Mouse (Mus musculus) gastrocnemius, postnatal 14 days (tissue): Measurements from ENCODE around the gene Fbxo47. TPM values are rescaled to one million over a fixed set of nuclear protein-coding genes. Genes with fewer than 3 reads are reported as not detected.
"Not testable (repeated sequence)": the region's sequence is repeated elsewhere in the genome, so short reads cannot be mapped to it uniquely, and the experiment has no call there.

Source experiments
- DNase-seq: peaks from one replicate; pipeline ENCODE4 v3.0.0; 2021; ENCODE audit warnings: mixed read lengths
- intact Hi-C: fragments of 180-260 bp; cut with DNase I; formaldehyde crosslinking; loops from one replicate; pipeline ENCODE4 v1.15.1; 2025; ENCODE audit warnings: low total_unique reads
- total RNA-seq, 2 experiments: library from RNA; stranded (reverse); gene quantifications; 2 replicates each; pipeline ENCODE4 v1.2.3; 2021

Gene Fbxo47
- total RNA-seq, 2 experiments from 2014 or later = 0.11 to 0.12 TPM

DNA sequence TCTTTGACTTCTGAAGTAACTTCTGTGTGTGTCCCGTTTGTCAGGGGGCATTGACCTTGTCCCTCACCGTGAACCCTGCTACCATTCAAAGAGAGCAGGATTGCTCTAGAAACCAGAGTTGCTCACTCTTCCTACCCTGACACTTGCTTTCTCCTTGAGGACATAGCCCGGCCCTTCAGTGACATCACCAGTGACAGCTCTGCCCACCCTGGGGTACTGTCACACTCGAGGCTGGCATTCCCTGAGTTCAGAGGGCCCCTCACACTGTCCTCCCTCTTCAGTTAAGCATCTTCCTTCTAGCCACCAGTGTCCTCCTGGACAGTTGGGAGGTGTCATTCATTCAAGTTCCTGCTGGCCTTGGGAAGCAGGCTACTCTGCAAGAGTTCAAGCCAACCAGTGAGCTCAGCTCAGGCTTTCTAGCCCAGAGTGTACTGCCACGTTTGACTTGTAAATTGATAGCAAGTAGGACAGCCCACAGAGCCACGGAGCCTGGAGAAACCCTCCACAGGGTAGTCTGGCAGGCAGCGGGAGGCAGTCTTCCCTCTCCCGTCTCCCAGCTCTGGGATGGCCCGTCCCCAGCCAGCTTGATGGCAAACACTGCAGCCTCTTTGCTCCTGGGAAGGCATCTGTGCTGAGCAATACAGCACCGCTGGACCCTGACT lies 45.0 kb downstream of the Fbxo47 start:
- no peak for DNase-seq
- intact Hi-C loops = no loop called here

DNA sequence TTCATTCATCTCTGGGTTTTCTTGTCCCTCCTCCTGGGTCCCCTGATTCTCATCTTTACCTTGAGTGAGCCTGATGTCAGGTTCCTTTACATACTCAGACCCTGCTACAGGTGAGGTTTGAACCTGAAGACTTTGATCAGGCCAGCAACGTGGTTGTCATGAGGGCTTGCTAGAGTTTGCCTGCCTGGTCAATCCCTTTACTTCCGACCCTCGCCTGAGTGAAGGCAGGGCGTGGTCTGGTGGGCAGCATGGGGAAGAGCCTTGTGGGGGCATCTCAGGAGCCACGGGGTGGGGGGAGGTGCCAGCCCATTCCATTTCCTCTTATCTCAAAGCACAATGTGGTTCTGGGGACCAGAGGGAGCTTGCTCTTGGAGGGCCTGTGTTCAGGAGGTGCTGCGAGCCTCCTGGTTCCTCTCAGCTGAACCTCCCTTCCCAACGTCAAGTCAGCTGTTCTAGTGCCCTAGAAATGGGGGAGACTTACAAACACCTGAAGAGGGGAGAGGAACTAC lies 46.3 kb downstream of the Fbxo47 start:
- intact Hi-C loops = no loop called here

DNA sequence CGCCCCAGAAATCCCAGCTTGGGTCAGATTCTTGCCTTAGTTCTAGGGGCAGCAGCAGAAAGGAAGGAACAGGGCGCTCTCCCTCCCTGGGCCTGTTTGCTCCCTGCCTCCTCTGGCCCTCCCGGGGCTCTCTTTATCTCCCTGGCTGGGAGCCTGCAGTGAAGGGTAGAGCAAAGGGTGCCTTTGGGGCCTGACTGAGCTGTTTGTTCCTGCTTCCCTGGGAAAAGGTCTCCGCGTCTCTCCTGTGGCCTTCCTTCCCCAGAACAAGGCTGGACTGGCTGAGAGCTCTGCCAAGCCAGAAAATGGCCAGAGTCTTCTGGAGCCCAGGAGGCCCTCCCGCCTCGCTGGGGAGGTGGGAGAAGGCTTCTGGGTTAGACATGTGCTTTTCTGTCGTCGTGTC lies 46.9 kb downstream of the Fbxo47 start:
- DNase-seq, intact Hi-C loops: not testable (repeated sequence)

More for the DNA sequence above, 46.3 kb downstream of the Fbxo47 start:
- no peak for DNase-seq

DNA sequence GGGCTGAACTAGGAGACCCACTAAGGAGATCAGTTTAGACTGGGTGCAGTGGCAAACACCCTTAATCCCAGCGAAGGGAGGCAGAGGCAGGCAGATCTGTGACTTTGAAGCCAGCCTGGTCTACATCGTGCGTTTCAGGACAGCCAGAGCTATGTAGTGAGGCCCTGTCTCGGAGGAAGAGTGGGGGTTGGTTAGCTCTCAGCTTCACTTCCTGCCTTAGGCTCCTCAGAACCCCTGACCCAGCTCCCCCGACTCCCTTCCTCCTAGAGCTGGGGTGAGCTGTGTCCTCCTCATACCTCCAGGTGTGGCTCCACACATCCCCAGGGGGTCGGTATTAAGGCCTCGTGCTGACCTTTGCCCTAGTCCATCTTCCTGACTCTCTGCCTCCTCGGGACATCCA lies 47.4 kb downstream of the Fbxo47 start:
- intact Hi-C loops = no loop called here
- DNase-seq = no peak

DNA sequence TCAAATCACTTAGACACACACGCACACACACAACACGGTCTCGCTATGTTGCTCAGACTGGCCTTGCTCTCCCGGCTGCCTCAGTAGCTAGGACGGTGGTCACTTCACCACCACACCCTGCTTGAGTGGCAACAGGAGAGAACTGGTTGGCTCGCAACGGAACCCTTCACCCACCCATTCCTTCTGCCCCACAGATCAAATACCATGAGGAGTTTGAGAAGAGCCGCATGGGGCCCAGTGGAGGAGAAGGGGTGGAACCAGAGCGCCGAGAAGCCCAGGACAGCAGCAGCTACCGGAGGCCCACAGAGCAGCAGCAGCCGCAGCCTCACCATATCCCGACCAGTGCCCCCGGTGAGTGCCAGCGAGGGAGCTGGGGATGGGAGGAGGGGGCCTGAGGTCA lies 50.6 kb downstream of the Fbxo47 start:
- no peak for DNase-seq

DNA sequence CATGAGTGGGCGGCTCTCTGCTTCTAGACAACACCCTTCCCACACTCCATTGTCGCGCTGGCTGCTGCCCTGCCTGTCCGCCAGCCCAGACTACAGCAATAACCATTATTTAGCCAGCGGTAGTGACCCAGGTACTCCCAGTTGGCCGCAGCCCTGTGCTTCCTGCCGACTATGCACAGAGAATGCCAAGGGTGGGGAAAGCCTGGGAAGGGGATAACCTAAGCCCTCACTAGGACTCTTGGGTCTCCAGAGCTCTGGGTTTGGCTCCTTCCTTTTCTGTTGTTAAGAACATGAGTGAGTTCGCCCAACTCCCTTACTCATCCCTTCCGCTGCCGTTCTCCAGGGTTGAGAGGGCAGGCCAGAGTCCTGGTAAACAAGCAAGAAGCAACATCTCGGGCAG lies 52.0 kb downstream of the Fbxo47 start:
- intact Hi-C loops = no loop called here
- DNase-seq = no peak

More for the DNA sequence above, 50.6 kb downstream of the Fbxo47 start:
- intact Hi-C loops = no loop called here

DNA sequence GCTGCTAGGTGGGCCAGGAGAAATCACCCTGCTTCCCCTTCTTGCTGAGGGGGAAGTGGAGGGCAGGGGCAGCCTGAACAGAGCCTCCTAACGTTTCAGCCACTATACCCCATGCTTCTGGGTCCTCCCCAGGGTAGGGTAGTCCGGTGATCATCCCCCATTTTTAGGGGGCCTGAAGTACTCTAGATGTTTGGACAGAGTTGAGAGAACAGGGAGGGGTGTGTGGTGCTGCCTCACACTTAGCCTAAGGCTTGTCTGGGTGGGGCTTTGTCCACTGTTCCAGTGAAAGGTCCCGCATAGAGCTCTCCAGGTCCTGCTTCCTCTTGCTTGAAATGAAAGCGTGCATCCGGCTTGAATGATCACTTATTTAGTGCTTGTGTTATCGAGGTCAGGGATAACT lies 53.5 kb downstream of the Fbxo47 start:
- intact Hi-C loops = no loop called here
- DNase-seq = no peak

DNA sequence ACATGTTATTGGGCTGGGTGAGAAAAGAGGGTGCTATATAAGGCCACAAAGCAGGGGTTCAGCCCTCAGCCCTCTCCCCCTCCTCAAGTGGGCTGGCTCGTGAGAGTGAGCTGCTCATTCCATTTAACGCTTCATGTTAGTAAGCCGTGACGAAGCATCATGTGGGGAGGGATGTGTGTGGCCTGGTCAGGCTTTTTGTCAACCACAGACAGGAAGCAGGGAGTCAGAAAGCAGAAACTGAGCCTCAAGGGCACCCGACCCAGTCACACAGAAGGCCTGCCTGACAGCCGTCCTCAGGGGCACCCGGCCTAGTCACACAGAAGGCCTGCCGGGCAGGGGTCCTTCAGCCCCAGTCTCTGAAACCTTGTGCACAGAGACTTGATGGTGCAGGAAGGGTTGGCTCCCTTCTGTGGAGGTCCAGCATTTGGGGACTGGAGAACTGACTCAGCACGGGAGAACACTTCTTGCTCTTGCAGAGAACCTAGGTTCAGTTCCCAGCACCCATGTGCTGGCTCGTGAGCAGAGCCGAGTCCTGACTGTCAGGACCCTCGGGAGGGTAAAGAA lies 54.0 kb downstream of the Fbxo47 start:
- intact Hi-C loops = no loop called here
- no peak for DNase-seq

DNA sequence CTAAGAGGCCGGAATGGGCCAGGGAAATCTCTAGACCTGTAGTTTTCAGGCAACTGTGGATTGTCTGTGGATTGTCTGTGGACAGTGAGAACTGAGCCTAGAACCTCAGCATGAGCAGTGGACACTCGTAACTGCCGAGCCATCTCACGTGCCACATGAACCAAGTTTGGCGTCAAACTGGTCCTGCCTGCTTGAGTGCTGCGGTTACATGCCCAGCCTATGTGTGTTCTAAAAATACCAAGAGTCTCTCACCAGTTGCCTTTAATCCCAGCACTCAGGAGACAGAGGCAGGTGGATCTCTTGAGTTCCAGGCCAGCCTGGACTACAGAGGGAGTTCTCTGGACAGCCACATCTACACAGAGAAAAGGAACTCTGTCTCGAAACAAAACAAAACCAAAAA lies 54.6 kb downstream of the Fbxo47 start:
- intact Hi-C loops = no loop called here
- DNase-seq = no peak

DNA sequence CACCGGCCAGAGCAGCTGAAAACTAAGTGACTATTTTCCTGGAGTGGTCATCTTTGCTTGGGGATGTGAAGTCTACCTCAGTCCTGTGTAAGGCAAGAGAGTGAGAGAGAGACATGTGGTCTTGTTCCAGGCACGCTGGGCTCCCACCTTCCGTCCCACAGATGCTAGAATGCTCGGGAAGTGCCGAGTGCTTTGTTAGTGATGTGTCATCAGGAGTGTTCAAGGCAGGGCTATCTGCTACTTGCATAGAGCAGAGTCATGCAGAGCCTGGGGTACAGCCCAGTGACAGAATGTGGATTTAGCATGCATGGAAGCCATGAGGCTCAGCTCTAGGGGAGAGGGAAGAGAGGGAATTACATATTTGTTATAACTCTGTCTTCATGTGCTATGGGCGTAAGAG lies 56.3 kb downstream of the Fbxo47 start:
- no peak for DNase-seq
- intact Hi-C loops = no loop called here

DNA sequence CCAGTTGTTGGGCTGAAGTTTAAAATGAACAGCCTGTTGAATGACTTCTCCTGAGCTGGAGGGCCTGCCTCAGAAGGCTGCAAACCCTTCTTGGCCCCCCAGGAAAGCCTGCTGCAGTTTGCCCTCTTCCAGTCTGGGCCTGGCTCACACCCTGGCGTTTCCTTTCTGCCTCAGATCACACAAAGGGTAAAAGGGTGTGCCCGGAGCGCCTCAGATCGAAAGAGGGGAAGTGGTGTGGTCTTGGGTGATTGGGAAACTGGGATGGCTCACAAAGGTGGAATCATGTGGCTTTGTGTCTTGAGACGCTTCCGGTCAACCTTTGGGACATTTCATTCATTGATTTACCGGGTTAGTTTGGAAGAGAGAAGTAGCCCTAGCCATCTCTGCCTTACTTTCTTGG lies 57.5 kb downstream of the Fbxo47 start:
- intact Hi-C loops = no loop called here
- no peak for DNase-seq

DNA sequence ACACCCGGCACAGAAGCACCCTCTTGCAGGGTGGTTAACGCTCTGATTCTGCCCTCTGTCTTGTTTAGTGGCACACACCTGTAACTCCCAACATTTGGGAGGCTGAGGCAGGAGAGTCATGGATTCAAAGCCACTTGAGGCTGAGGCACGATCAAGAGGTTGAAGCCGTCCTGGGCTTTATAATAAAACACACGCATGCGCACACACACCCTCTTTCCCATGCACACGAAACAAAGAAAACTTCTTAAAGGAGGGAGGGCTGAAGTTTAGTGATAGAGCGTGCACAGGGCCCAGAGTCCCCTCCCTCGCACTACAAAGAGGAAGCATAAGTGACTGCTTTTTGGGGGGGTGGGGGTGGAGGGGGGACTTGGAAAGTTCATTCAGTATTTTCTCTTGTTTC lies 58.0 kb downstream of the Fbxo47 start:
- no peak for DNase-seq
- intact Hi-C loops = no loop called here

DNA sequence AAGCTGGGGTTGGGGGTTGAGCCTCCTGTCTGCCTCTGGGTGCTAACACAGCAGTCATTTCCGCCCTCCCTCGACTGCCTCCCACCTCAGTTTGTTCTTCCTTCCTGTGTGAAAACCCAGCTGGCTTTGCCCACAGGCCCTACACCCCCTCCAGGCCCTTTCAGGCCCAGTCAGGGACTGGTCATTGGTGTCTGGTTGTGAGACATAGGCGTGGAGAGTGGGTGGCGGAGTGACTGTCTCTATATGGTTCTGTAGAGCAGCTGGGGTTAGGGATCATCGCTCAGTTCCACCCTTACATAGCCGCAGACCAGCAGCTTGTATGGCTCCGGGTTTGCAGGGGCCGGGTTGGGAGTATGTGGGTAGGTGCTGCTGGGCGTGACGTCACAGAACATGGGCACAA lies 58.7 kb downstream of the Fbxo47 start:
- intact Hi-C loops = no loop called here
- no peak for DNase-seq

DNA sequence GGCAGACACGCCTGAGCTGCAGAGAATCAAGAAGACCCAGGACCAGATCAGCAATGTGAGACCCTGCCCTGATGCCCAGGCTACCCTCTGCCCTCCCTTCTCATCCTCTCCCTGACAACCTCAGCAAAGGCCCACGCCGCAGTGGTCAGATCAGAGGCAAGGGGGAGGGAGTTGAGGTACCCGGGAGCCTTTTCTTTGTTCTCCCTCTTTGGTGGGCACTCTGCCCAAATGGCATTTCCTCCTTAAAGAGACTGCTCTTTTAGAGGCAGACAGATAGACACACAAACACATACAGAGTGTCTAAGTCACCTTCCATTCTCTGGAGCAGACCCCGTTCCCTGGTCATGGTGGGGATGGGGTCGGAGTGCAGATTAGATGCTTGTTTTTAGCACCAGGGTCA lies 59.1 kb downstream of the Fbxo47 start:
- no peak for DNase-seq
- intact Hi-C loops = no loop called here

DNA sequence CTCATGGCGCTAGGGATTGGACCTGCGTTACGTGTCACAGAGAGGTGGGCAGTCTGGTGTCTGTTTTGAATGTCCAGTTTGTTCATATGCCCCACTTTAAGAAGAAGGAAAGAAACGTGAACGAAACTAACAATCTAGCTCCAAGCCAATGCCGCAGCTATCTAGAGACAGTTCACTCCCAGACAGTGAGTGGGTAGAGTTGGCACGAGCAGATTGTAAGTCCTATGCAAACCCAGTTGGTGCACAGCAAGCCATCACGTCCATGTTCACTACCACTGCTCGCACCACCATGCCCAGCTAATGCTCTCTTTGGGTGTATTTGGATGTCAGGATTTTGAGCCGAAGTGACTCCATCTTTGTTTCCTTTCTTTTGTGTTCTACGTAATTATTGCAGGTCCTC lies 59.8 kb downstream of the Fbxo47 start:
- no peak for DNase-seq
- intact Hi-C loops = no loop called here

DNA sequence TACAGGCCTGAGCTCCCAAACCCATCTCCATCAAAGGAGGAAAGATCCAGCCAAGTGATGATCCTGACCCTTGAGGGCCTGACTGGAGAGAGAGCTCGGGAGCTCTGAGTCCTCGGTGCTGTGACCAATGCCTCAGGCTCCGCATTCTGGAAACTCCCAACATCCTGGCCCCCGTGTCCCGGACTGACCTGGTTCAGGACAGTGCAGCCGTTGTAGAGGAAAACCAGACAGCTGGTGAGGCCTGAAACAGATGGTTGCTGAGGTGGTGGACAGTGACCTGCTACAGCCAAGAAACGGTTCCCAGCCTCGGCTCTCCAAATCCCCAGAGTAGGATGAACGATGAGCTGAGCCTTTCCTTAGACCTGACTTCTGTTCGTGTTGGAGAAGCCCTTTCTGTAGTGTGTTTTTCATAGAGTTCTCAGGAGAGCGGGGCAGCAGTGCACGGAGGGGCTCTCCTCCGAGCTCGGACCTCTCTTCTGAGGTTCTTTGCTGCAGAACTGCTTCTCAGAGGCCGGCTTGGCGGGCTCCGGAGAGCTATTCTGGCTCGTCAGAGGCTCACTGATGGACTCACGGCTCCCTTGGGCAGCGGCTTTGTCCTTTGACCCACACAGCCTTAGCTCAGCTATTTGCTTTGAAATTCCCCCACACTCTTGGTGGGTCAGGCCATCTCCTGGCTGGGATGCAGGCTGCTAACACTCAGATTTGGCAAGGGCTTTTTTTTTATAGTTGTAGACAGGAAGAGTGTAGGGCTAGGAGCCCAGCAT lies 60.9 kb downstream of the Fbxo47 start:
- DNase-seq = peak; percentile 84
- intact Hi-C loops = no loop called here

DNA sequence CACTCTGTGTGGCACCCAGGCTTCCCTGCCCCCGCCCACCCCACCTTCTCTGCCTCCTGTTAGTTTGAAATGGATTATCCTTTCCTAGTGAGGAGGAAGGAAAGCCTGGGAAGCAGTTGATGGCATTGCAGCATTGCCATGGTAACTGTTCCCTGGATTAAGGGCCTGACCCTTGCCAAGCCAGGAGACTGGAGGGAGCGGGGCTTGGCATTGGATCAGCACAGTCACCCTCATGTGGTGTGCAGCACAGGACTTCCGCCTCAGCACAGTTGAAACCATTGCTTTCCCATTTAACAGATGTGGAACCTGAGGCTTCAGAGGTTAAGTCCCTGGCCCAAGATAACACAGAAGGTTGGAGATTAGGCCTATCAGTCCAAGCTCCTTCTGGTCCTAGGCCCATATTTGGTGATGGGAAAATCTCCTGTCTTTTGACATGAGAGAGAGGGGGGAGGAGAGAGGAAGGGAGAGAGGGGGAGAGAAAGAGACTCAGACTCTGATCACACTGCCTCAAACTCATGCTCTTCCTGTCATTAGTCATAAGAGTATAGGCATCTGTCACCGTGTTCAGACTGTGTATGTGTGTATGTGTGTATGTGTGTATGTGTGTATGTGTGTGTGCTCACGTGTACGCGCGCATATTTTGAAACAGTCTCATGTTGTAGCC lies 62.4 kb downstream of the Fbxo47 start:
- no peak for DNase-seq
- intact Hi-C loops = no loop called here

DNA sequence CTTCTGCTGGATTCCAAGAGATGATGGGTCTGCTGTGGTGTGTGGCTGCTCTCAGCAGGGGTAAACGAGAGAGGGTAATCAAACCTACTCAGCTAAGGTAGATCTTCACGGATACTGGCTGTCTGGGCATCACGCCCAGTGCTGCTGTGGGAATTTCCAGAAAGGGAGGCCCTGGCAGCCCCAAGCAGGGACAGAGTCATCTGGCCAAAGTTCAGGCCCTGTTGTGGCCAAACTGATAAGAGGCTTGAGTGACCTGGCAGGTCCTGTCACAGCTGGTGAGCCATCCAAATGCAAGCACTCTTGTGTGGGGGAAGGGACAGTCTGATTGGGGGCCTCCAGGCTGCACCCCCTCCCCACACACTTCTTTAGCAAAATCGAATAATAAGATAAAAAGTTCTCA lies 63.1 kb downstream of the Fbxo47 start:
- intact Hi-C loops = no loop called here
- DNase-seq = peak; percentile 82

DNA sequence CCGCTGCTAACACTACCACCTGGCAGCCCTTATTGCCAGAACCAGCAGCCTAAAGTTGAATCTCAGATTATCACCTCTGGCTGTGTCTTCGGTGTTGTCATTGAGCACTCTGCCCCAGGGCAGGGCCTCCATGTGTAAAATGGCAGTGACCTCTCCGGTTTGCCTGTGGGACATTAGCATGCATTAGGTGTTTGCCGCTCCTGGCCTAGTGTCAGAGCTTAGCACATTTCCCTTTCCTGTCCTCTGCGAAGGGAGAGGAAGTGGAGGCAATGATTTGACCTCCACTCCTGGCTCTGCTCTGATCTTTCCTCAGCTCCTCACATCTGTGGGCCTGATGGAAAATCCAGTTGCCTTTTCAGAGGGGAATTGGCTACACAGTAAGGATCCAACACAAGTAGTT lies 64.0 kb downstream of the Fbxo47 start:
- no peak for DNase-seq
- intact Hi-C loops = no loop called here

DNA sequence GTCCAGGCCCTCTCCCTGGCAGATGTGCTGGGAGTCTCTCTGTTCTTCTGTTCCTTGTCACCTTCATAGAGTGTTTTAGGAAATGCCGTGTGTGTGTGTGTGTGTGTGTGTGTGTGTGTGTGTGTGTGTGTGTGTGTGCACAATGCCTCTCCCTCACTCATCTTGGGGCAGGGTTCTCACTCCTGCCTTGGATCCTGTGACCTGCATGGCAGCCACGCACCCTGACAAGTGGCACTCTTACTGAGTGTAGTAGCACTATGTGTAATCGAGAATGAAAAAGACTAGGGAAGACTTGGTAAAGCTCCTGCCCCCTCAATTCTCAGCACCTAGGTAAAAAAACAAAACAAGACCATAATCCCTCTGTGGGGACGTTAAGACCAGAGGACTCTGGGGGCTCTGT lies 64.9 kb downstream of the Fbxo47 start:
- no peak for DNase-seq
- intact Hi-C loops = no loop called here
